Mouse (Mus musculus) hindbrain, embryonic 11.5 days (tissue): ENCODE results near the gene C8a. TPM values are rescaled to one million over a fixed set of nuclear protein-coding genes. Genes with fewer than 3 reads are reported as not detected.

ENCODE experiments used
- ATAC-seq: fragments of 200-750 bp; cut with Nextera tagmentation; 2 replicates; pipeline ENCODE4 v1.8.0; 2017; ENCODE audit warnings: mild to moderate bottlenecking, moderate TSS enrichment, moderate library complexity; ENCODE audit not compliant: low FRiP score
- DNase-seq: peaks from one replicate; pipeline ENCODE4 v3.0.0-alpha.2; 2015; ENCODE audit warnings: low spot score
- H3K27ac ChIP-seq: fragments of 300-500 bp; sonication (generic); 2 replicates; pipeline ENCODE4 v1.5.1; 2014; ENCODE audit warnings: mild to moderate bottlenecking, low read depth, low read length
- H3K27me3 ChIP-seq: fragments of 300-500 bp; sonication (generic); 2 replicates; pipeline ENCODE4 v1.6.1; 2014; ENCODE audit warnings: mild to moderate bottlenecking, low read length, moderate library complexity, mixed read lengths; ENCODE audit not compliant: control insufficient read depth, insufficient read depth
- H3K36me3 ChIP-seq: fragments of 300-500 bp; sonication (generic); 2 replicates; pipeline ENCODE4 v1.6.1; 2014; ENCODE audit warnings: mild to moderate bottlenecking, low read length, moderate library complexity, mixed read lengths; ENCODE audit not compliant: control insufficient read depth, insufficient read depth
- H3K4me1 ChIP-seq: fragments of 300-500 bp; sonication (generic); replicated peaks from 2 replicates; pipeline ENCODE4 v1.6.1; 2014; ENCODE audit warnings: low read length, mixed read lengths; ENCODE audit not compliant: control insufficient read depth, insufficient read depth
- H3K4me2 ChIP-seq: fragments of 300-500 bp; sonication (generic); replicated peaks from 2 replicates; pipeline ENCODE4 v1.6.1; 2014; ENCODE audit warnings: mild to moderate bottlenecking, low read depth, low read length
- H3K4me3 ChIP-seq: fragments of 300-500 bp; sonication (generic); 2 replicates; pipeline ENCODE4 v1.5.1; 2014; ENCODE audit warnings: low read depth, low read length
- H3K9ac ChIP-seq: fragments of 300-500 bp; sonication (generic); 2 replicates; pipeline ENCODE4 v1.6.1; 2014; ENCODE audit warnings: low read depth, low read length
- H3K9me3 ChIP-seq: fragments of 300-500 bp; sonication (generic); 2 replicates; pipeline ENCODE4 v1.6.1; 2016; ENCODE audit warnings: low read length; ENCODE audit not compliant: control insufficient read depth
- WGBS: fragments of 180-500 bp; shearing (Covaris S2); extraction: QIAGEN DNeasy Blood & Tissue Kit; methylation state at CpG from one replicate; pipeline ENCODE4 v1.1.7; 2014; 5-methylcytosine and 5-hydroxymethylcytosine counted together
- polyA plus RNA-seq: library from polyadenylated mRNA; unstranded; fragments of >200 nt; fragmentation: Nextera tagmentation; extraction: Ambion mirVana; gene quantifications from 2 replicates; pipeline ENCODE4 v1.2.1, GENCODE M21; 2014

Gene C8a
- 0.13 TPM in 1 of 2 replicates, not detected in the other for polyA plus RNA-seq

DNA sequence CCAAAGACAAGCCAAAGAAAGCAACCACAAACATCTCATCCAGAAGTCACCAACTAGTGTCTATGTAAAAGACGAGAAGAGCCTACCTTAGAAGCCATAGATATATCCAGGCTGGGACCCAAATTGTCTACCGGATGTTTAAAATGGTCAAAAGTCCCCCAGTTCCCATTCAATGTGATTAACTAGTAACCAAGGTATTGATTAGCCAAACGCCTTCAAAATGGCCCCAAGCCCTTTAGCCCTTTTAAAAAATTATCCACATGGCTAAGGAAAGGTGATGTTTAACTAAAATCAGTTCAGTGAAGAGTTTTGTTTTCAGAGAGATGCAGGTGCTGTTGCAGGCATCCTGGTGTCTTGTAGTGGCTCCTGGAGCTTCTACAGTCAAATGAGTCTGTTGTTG is at the start of gene C8a:
TSS of gene C8a (minus strand) at position 76 of the 400 bp plus-strand sequence.
- DNase-seq (no peak), ATAC-seq (no peak)
- H3K9ac ChIP-seq = no peak within 1 kb of the TSS
- no peaks in the 10 kb centered on the region for H3K27me3 ChIP-seq
- no peaks in the 10 kb centered on the region for H3K9me3 ChIP-seq
- H3K27ac ChIP-seq = no peak within 1 kb of the TSS
- H3K4me3 ChIP-seq = no peak within 1 kb of the TSS
- H3K36me3 ChIP-seq = no peaks in the 10 kb centered on the region
- H3K4me2 ChIP-seq = no peak within 1 kb of the TSS
- WGBS = 70% methylated on average over 3 of the region's 3 CpGs
- no peaks in the 10 kb centered on the region for H3K4me1 ChIP-seq

DNA sequence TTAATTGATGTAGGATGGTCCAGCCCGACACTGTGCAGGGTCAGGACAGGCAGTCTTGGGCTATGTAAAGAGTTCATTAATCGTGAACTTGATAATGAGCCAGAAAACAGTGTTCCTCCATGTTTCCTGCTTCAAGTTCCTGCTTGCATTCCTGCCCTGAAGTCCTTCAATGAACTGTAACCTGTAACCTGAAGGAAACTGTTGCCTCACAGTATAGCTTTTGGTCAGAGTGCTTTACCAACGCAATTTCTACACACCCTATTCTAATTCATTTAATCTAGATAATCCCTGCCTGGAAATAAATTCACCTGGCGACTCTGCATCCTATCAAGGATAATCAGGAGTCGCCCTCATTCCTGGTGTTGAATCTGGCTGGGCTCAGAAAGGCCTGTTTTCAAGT is 49.2 kb upstream of the C8a start:
- H3K9ac ChIP-seq = no peak overlapping the region
- no peak overlapping the region for H3K4me3 ChIP-seq
- no peak overlapping the region for H3K4me2 ChIP-seq
- ATAC-seq (no peak), DNase-seq (no peak)
- no peaks in the 10 kb centered on the region for H3K4me1 ChIP-seq
- H3K36me3 ChIP-seq = no peaks in the 10 kb centered on the region
- H3K27me3 ChIP-seq = no peaks in the 10 kb centered on the region
- no peaks in the 10 kb centered on the region for H3K9me3 ChIP-seq
- WGBS = 90% methylated on average over 5 of the region's 5 CpGs
- H3K27ac ChIP-seq = no peak overlapping the region

DNA sequence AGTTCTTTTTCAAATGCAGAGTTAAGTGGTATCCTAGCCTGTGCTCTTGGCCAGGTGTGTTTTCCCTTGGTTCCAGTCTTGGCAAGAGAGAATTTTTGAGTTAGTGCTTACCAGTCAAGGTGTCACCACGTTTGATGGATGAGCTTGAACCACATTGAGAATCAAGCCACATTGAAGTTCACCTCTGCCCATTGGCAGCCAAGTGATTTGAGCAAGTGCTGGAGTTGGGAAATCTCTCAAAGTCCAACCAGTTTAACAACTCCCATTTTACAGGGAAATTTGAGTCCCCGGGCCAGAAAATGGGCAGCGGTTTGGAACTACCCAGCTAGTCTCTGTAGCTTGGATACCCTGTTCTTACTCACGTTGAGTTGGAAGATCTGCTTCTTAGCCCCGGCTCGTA is 41.8 kb upstream of the C8a start:
- no peaks in the 10 kb centered on the region for H3K4me1 ChIP-seq
- ATAC-seq (no peak), DNase-seq (no peak)
- no peak overlapping the region for H3K9ac ChIP-seq
- H3K27me3 ChIP-seq = no peaks in the 10 kb centered on the region
- 90% methylated on average over 6 of the region's 6 CpGs for WGBS
- H3K9me3 ChIP-seq = no peaks in the 10 kb centered on the region
- no peak overlapping the region for H3K4me2 ChIP-seq
- no peak overlapping the region for H3K27ac ChIP-seq
- H3K4me3 ChIP-seq = no peak overlapping the region
- no peaks in the 10 kb centered on the region for H3K36me3 ChIP-seq

DNA sequence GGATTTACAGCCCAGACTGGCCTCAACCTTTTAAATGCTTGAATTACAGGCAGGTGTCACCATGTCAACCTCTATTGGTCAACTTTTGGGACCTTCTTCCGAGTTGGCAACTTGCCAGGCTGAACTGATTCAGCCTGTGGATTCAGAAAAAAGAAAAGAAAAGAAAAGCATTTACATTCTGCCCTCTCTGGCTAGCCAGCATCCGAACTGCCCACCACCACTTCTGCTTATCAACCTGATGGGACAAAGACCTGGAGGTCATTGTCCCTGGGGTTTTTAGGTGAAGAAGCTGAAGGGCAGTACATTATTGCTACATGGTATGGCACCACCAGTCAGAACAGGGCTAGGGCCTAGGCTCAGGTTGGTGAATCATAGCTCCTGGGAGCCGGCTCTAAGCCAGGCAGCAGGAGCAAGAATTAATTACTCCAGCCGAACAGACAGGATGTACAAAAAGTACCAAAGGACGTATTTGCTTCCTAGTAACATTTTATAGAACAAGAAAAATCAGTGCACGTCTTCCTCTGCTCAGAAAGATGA is 38.6 kb upstream of the C8a start:
- ATAC-seq (no peak), DNase-seq (no peak)
- Histone ChIP-seq H3K4me1 (no peaks in the 10 kb centered on the region), H3K36me3 (no peaks in the 10 kb centered on the region), H3K4me3 (no peak overlapping the region), H3K4me2 (no peak overlapping the region), H3K9ac (no peak overlapping the region), H3K27me3 (no peaks in the 10 kb centered on the region), H3K9me3 (no peaks in the 10 kb centered on the region), H3K27ac (no peak overlapping the region)
- WGBS = 83% methylated on average over 6 of the region's 6 CpGs

DNA sequence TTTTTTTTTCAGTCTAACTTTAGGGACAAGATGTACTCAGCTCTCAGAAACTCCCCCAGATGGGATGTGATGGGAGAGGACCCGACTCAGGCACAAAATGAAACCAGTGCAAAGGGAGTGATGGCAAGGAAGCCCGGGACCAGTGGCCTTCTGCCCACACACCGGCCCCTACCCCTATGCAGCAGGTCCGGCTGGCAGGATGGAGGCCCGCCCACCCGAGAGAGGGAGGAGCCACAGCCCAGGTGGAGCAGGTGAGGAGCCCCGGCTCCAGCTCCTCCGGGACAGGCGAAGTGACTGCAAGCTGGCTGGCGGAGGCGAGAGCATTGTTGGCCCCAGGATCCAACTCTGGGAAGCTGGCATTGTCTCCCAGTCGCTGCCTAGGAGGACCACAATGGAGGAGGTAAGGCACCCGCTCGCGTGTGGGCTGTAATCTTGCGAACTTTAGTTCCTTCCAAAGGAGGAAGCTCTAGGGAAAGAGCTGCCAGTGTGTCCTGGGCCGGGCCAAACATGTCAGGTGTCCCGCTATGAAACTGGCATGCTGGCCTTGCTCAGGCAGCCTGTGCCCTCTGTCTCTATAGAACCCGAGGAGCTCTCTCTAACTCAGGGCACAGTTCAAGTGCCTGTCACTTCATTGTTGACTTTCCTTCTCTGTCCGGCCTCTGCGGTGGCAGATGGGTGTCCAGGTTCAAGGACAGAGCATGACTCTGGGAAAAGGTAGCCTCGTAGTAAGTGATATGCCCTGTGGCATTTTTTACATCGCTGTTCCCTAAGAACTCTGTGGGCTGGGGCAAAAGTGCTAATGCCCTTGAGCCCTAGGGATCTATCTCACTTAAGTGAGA is 37.3 kb upstream of the C8a start, which contains the start of gene Fyb2:
TSS of gene Fyb2 (plus strand) at position 166 of the 839 bp plus-strand sequence.
- peak within 1 kb of the TSS; percentile 19; the same call in 1 of the 2 replicates for H3K4me2 ChIP-seq
- no peak within 1 kb of the TSS for H3K4me3 ChIP-seq
- no peaks in the 10 kb centered on the region for H3K4me1 ChIP-seq
- H3K27me3 ChIP-seq = no peaks in the 10 kb centered on the region
- 23% methylated on average over 23 of the region's 23 CpGs for WGBS
- H3K27ac ChIP-seq = no peak within 1 kb of the TSS
- no peaks in the 10 kb centered on the region for H3K36me3 ChIP-seq
- DNase-seq = no peak
- no peaks in the 10 kb centered on the region for H3K9me3 ChIP-seq
- H3K9ac ChIP-seq = no peak within 1 kb of the TSS
- ATAC-seq = no peak

DNA sequence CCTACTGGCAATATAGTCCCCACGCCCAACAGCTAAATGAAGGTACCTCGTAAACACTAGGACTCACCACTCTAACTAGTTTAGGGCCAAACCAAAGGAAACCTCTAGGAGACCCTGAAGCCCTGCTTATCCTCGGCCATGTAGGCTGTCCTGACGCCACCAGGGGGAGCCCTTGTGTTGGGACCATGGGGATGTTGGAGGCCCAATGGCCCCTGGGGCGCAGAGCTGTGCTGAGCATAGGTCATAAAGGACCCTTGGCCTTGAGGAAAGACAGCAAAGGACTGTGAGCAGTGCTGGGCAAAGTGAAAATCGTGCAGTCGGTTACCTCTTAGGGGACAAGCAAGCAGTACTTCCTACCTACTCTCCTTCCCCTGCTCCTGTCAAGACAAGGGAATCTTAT is 35.5 kb upstream of the C8a start:
- Histone ChIP-seq H3K4me3 (no peak overlapping the region), H3K4me2 (no peak overlapping the region), H3K9ac (no peak overlapping the region), H3K27ac (no peak overlapping the region), H3K27me3 (no peaks in the 10 kb centered on the region), H3K36me3 (no peaks in the 10 kb centered on the region), H3K9me3 (no peaks in the 10 kb centered on the region), H3K4me1 (no peaks in the 10 kb centered on the region)
- peak; percentile 63; the same call in 1 of the 2 replicates for ATAC-seq
- DNase-seq = peak; percentile 85
- 41% methylated on average over 7 of the region's 7 CpGs for WGBS

DNA sequence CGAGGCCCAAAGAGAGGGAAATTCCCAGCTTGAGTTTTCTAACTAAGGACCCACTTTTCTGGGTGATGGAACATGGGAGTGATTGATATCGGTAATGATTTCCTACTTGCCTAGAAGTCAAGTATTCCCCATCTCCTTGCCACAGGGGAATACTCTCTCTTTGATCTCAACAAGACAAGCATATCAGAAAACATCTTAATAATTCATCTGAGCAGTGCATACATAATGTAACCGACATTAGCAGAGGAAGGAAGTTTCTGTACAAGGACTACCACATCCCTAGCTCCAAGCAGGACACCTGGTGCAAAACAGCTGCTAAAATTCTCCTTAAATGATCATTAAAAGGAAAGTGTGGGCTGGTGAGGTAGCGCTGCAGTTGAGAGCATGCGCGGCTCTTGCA is 28.9 kb upstream of the C8a start:
- 91% methylated on average over 6 of the region's 6 CpGs for WGBS
- ATAC-seq (no peak), DNase-seq (no peak)
- no peaks in the 10 kb centered on the region for H3K27me3 ChIP-seq
- no peaks in the 10 kb centered on the region for H3K9me3 ChIP-seq
- no peak overlapping the region for H3K27ac ChIP-seq
- H3K36me3 ChIP-seq = no peaks in the 10 kb centered on the region
- H3K9ac ChIP-seq = no peak overlapping the region
- no peak overlapping the region for H3K4me3 ChIP-seq
- H3K4me1 ChIP-seq = no peaks in the 10 kb centered on the region
- no peak overlapping the region for H3K4me2 ChIP-seq

DNA sequence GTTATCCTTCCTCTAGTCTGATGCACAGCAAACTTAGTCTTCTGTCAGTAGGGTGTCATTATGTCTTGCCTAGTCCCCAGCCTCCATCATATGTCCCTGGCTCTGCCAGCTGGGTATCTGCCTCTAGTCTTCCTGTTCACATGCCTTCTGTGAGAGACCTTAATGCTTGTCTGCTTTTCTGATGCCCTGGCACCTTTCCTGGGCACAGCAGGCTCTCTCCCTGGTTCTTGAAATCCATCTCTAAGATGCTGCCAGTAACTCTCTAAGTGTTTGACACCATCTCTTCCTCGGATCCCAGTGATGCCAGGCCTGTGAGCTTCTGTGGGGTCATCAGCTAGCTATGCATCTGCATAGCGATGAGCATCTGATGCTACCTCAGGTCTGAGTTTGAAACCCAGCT is 26.6 kb upstream of the C8a start:
- H3K4me3 ChIP-seq = no peak overlapping the region
- no peaks in the 10 kb centered on the region for H3K9me3 ChIP-seq
- H3K4me2 ChIP-seq = no peak overlapping the region
- no peaks in the 10 kb centered on the region for H3K4me1 ChIP-seq
- H3K36me3 ChIP-seq = no peaks in the 10 kb centered on the region
- no peak for ATAC-seq
- H3K27me3 ChIP-seq = no peaks in the 10 kb centered on the region
- WGBS = 82% methylated on average over 2 of the region's 2 CpGs
- no peak overlapping the region for H3K9ac ChIP-seq
- no peak for DNase-seq
- H3K27ac ChIP-seq = no peak overlapping the region
